Mouse (Mus musculus): ENCODE data around the gene Abcg5.

DNA sequence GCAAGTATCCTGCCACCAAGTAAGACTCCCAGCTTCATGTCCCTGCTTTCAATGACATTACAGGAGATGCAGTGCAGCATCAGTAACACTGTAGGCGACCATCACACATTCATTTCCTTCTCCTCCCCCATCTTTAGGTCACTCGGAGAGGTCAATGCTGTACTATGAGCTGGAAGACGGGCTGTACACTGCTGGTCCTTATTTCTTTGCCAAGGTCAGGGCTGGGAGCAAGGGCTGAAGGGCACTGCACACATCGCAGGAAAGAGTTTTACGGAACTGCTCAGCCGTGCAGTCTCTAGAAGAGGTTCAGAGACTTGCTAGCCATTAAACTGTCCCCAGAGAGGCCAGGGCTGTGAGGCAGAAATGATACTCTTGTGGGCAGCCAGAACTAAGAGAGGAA is 13.7 kb upstream of the Abcg5 start:
- TF ChIP-seq CTCF (IDR thresholded peaks at IDR 0.05 in 2 of 3, conservative IDR thresholded peaks at IDR 0.05 in 1 of 3; ENCODE audit: control insufficient read depth in 1 of 3, insufficient read depth in 1 of 3, low read depth in 2 of 3, low read length in 3 of 3, poor library complexity in 1 of 3, severe bottlenecking in 1 of 3) (no peak), NRF1 (IDR thresholded peaks at IDR 0.05; ENCODE audit: insufficient read depth, low read depth, low read length, poor library complexity, severe bottlenecking) (no peak), POLR2AphosphoS2 (IDR thresholded peaks at IDR 0.05; ENCODE audit: low read length) (no peak), CHD2 (IDR thresholded peaks at IDR 0.05; ENCODE audit: low read length) (no peak), TAL1 (IDR thresholded peaks at IDR 0.05; ENCODE audit: low read length) (no peak), UBTF (IDR thresholded peaks at IDR 0.05; ENCODE audit: borderline replicate concordance, insufficient read depth, low read depth, low read length) (no peak), RAD21 (IDR thresholded peaks at IDR 0.05; ENCODE audit: low read depth, low read length) (no peak), ZNF384 (IDR thresholded peaks at IDR 0.05; ENCODE audit: low read depth, low read length) (no peak), MYB (IDR thresholded peaks at IDR 0.05; ENCODE audit: low read depth, low read length) (no peak), POLR2AphosphoS5 (IDR thresholded peaks at IDR 0.05; ENCODE audit: borderline replicate concordance, low read depth, low read length) (no peak), POLR2A (IDR thresholded peaks at IDR 0.05; ENCODE audit: control insufficient read depth in 1 of 2, insufficient read depth in 1 of 2, low read depth in 1 of 2, low read length in 2 of 2, poor library complexity in 1 of 2) (no peak)

All from MEL (cell line).